Mouse (Mus musculus): ENCODE measurements at regions not wholly inside any gene's neighbourhood (a gene's known extent, or its start where the extent isn't known, plus 50 kb on each side); places are given as distances from the start of the nearest gene placed in this dataset.

DNA sequence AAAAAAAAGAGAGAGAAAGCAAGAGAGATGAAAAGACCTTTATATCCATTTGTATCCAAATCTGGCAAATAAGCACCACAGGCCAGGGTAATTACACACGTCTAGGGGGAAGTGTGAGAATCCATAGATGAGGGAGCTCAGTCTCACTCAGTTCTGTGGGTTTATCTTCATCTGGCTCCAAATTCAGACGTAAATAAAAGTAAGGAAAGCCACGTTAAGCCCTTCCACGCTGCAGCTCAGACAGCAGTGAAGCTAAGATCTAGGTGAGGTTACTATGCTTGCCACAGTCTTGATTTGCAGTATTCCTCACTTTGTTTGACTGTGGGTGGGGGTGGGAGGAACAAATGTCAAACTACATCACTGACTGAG, 481.1 kb upstream of the Nrsn1 start:
- TF ChIP-seq POLR2A (IDR thresholded peaks at IDR 0.05; ENCODE audit: control insufficient read depth, extremely low read depth, insufficient read depth, low read length, poor library complexity) (no peak), CTCF (IDR thresholded peaks at IDR 0.05; ENCODE audit: borderline replicate concordance, control insufficient read depth, extremely low read depth, insufficient read depth, low read length, poor library complexity) (no peak)
- H3K36me3 ChIP-seq (ENCODE audit: control insufficient read depth, insufficient read depth, low read length), result no peaks in the 10 kb centered on the region
- DNase-seq, result no peak
- H3K27ac ChIP-seq (ENCODE audit: control insufficient read depth, insufficient read depth, low read length), result no peak overlapping the region
- H3K4me1 ChIP-seq (replicated peaks; ENCODE audit: control insufficient read depth, insufficient read depth, low read length), result no peaks in the 10 kb centered on the region
- H3K27me3 ChIP-seq (ENCODE audit: control insufficient read depth, insufficient read depth, low read length), result no peaks in the 10 kb centered on the region
- H3K4me3 ChIP-seq (ENCODE audit: control insufficient read depth, insufficient read depth, low read length), result no peak overlapping the region
- 79% methylated on average over 4 of the region's 4 CpGs for whole genome bisulfite sequencing

DNA sequence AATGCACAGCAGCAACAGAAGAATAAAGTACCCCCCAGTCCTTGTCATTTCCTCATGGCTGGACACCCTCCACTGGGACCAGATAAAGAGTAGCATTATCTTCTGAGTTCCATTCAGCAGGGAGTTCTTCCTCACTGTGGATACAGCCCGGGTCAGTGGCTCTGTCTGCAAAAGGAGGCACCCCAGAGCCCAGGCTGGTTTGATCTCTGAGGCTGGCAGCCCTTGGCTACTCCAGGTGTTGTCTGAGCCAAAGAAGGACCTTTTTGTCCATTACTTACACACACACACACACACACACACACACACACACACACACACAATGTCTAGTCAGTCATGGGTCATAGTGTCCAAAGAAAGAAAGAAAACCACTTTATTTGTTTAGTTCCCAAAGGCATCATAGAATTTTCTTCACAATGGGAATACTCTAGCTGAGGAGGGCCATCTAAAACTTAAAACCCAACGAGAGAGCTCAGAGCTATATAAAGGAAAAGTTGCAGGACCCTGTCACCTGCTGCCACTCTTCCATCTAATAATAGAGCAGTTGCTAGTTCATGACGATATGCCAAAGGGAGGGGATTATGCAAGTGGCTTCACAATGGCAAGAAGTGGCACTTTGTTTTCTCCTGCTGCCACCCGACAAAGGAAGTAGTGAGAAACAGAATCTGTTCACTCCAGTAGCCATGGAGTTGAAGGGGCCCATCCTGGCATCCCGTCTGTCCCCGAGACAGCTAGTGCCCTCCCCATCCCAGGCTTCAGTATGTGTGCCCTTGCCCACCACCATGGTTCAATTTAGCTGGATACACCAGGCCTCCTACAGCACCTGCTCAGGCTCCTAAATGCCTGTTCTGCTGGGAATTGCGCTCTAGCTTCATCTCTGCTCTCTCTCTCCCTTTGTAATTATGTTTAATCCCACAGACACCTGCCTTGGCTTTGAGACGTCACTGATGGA, 480.4 kb upstream of the Nrsn1 start:
- Histone ChIP-seq H3K4me3 (ENCODE audit: control insufficient read depth, insufficient read depth, low read length) (no peak overlapping the region), H3K27me3 (ENCODE audit: control insufficient read depth, insufficient read depth, low read length) (no peaks in the 10 kb centered on the region), H3K36me3 (ENCODE audit: control insufficient read depth, insufficient read depth, low read length) (no peaks in the 10 kb centered on the region), H3K27ac (ENCODE audit: control insufficient read depth, insufficient read depth, low read length) (no peak overlapping the region), H3K4me1 (replicated peaks; ENCODE audit: control insufficient read depth, insufficient read depth, low read length) (no peaks in the 10 kb centered on the region)
- no peak for DNase-seq
- no peak for TF ChIP-seq CTCF (IDR thresholded peaks at IDR 0.05; ENCODE audit: borderline replicate concordance, control insufficient read depth, extremely low read depth, insufficient read depth, low read length, poor library complexity)
- TF ChIP-seq POLR2A (IDR thresholded peaks at IDR 0.05; ENCODE audit: control insufficient read depth, extremely low read depth, insufficient read depth, low read length, poor library complexity), result no peak
- WGBS, result 68% methylated on average over 8 of the region's 8 CpGs

DNA sequence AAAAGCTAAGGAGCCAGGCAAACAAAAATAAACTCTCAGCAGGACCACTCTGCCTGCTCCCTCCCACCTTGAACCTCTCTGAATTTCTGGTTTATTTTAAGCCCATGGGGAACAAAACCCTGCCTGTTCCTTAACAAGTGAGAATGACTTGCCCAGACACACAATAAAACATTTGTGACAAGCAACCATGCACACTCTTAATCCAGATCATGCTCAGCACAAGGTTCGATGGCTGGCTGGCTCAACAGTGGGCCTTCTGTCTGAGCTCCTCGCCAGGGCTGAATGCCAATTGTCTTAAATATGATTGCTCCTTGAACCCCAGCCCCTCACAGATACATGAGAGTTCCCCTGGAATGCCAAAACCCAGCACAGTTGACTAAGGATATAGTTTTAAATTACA, 468.3 kb upstream of the Nrsn1 start:
- WGBS, result 74% methylated on average over 2 of the region's 2 CpGs
- Histone ChIP-seq H3K36me3 (ENCODE audit: control insufficient read depth, insufficient read depth, low read length) (no peaks in the 10 kb centered on the region), H3K4me1 (replicated peaks; ENCODE audit: control insufficient read depth, insufficient read depth, low read length) (no peaks in the 10 kb centered on the region), H3K4me3 (ENCODE audit: control insufficient read depth, insufficient read depth, low read length) (no peak overlapping the region), H3K27ac (ENCODE audit: control insufficient read depth, insufficient read depth, low read length) (no peak overlapping the region), H3K27me3 (ENCODE audit: control insufficient read depth, insufficient read depth, low read length) (no peaks in the 10 kb centered on the region)
- DNase-seq, result no peak
- TF ChIP-seq POLR2A (IDR thresholded peaks at IDR 0.05; ENCODE audit: control insufficient read depth, extremely low read depth, insufficient read depth, low read length, poor library complexity) (no peak), CTCF (IDR thresholded peaks at IDR 0.05; ENCODE audit: borderline replicate concordance, control insufficient read depth, extremely low read depth, insufficient read depth, low read length, poor library complexity) (no peak)

DNA sequence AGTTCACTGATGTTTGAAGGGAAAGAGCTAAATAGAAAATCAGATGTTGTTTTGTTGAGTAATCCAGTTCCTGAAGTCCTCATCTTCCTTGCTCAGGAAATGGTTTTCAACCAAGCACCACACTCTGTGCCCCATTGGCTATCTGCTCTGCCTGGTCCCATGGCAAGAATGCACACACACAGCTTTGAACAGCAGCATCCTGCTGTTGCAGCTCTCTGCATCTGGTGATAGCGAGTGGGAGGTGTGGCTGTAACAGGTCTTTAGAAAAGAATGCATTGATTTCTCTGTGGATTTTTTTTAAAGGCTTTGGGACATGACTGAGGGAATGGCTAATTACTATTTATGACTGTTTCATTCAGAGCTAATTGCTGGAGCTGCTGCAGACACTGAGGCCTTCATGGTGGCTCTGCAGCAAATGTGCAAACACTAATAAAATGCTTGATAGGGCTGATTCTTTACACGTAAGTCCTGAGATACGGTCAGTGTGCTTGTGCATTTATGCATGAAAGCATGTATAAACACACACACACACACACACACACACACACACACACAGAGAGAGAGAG, 459.1 kb upstream of the Nrsn1 start:
- Histone ChIP-seq H3K27me3 (ENCODE audit: control insufficient read depth, insufficient read depth, low read length) (no peaks in the 10 kb centered on the region), H3K27ac (ENCODE audit: control insufficient read depth, insufficient read depth, low read length) (no peak overlapping the region), H3K4me1 (replicated peaks; ENCODE audit: control insufficient read depth, insufficient read depth, low read length) (no peaks in the 10 kb centered on the region), H3K4me3 (ENCODE audit: control insufficient read depth, insufficient read depth, low read length) (no peak overlapping the region), H3K36me3 (ENCODE audit: control insufficient read depth, insufficient read depth, low read length) (no peaks in the 10 kb centered on the region)
- TF ChIP-seq POLR2A (IDR thresholded peaks at IDR 0.05; ENCODE audit: control insufficient read depth, extremely low read depth, insufficient read depth, low read length, poor library complexity), result no peak
- no peak for TF ChIP-seq CTCF (IDR thresholded peaks at IDR 0.05; ENCODE audit: borderline replicate concordance, control insufficient read depth, extremely low read depth, insufficient read depth, low read length, poor library complexity)
- no peak for DNase-seq
- 86% methylated on average over 3 of the region's 3 CpGs for WGBS

DNA sequence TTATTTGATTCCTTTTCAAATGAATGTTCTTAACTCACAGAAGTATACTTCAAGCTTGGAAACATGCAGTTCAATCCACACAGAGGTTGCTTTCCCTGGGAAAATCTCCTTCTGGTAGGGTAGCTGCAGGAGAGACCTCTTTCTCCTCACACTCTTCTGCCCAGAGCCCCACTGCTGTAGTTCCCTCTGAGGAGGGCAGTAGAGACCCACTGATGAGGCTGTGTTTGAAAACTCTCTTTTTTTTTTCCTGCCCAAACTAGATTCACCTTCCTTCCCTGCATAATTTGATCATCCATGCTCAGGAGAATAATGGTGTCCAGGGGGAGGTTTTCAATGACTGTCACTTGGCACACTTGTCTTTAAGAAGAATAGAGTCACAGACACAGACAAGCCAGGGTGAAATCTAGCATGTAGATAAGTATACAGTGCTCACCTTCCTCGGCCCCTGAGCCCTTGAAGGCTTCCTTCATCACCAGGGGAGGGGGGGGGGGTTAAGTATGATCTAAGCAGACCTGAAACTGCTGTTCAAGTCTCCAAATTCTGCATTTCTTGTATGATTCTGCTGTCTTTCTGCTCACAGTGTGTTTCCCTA, 457.3 kb upstream of the Nrsn1 start:
- DNase-seq, result no peak

DNA sequence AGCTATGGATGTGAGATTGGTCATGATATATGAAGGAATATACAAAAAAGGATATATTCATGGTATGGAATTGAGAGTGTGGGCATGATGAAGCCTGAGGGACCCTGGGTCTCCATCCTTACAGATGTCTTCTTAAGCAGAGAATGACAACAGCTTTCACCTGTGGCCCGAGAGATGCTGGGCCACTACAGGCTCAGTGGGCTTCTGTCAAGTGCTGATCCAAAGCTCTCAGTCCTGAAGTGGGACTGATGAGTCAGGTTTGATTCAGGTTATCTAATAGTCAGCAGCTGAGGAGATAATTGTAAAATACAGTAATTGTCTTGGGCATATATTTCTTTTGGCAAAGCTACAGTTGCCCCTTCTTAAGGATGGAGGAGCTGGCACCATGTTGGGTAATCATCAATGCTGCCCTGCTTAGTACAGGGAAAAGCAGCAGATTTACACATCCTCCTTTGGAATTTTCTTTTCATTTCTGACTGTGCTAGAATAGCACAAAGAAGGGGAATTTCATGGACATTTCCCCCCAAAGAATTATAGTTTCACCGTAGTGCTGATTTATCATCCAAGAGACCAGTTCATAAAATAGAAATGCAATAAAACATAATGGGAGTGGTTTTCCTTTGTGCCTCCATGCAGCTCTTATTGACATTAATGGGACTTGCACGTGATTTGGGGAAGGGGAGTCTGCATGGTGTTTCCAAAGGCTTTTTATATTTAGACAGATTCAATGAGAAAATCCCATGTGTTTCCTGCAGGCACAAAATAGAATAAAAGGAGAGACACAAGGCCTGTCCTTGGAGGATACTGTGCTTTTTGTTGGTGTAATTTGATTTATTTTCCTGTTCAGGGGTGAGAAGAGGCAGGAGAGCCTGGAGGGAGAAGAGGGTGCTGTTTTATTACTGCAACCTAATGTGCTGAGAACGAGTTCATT, 452.6 kb upstream of the Nrsn1 start:
- Histone ChIP-seq H3K27me3 (ENCODE audit: control insufficient read depth, insufficient read depth, low read length) (no peaks in the 10 kb centered on the region), H3K36me3 (ENCODE audit: control insufficient read depth, insufficient read depth, low read length) (no peaks in the 10 kb centered on the region), H3K4me3 (ENCODE audit: control insufficient read depth, insufficient read depth, low read length) (no peak overlapping the region), H3K27ac (ENCODE audit: control insufficient read depth, insufficient read depth, low read length) (no peak overlapping the region), H3K4me1 (replicated peaks; ENCODE audit: control insufficient read depth, insufficient read depth, low read length) (no peaks in the 10 kb centered on the region)
- DNase-seq, result no peak
- 81% methylated on average over 4 of the region's 4 CpGs for WGBS
- no peak for TF ChIP-seq CTCF (IDR thresholded peaks at IDR 0.05; ENCODE audit: borderline replicate concordance, control insufficient read depth, extremely low read depth, insufficient read depth, low read length, poor library complexity)
- TF ChIP-seq POLR2A (IDR thresholded peaks at IDR 0.05; ENCODE audit: control insufficient read depth, extremely low read depth, insufficient read depth, low read length, poor library complexity), result no peak

More for the DNA sequence above, 457.3 kb upstream of the Nrsn1 start:
- Histone ChIP-seq H3K36me3 (ENCODE audit: control insufficient read depth, insufficient read depth, low read length) (no peaks in the 10 kb centered on the region), H3K4me1 (replicated peaks; ENCODE audit: control insufficient read depth, insufficient read depth, low read length) (no peaks in the 10 kb centered on the region), H3K27ac (ENCODE audit: control insufficient read depth, insufficient read depth, low read length) (no peak overlapping the region), H3K27me3 (ENCODE audit: control insufficient read depth, insufficient read depth, low read length) (no peaks in the 10 kb centered on the region), H3K4me3 (ENCODE audit: control insufficient read depth, insufficient read depth, low read length) (no peak overlapping the region)
- 13% methylated on average over 1 of the region's 1 CpGs for WGBS
- TF ChIP-seq CTCF (IDR thresholded peaks at IDR 0.05; ENCODE audit: borderline replicate concordance, control insufficient read depth, extremely low read depth, insufficient read depth, low read length, poor library complexity) (no peak), POLR2A (IDR thresholded peaks at IDR 0.05; ENCODE audit: control insufficient read depth, extremely low read depth, insufficient read depth, low read length, poor library complexity) (no peak)
